Mouse (Mus musculus): ENCODE measurements at regions not wholly inside any gene's neighbourhood (a gene's known extent, or its start where the extent isn't known, plus 50 kb on each side); places are given as distances from the start of the nearest gene placed in this dataset.

GRCm38 (mm10) chr11:44229996-44230395, 169.9 kb upstream of the Il12b start:
- DNase-seq (ENCODE audit: low spot score), result no peak

GRCm38 (mm10) chr11:44235456-44235855, 164.4 kb upstream of the Il12b start:
- DNase-seq (ENCODE audit: low spot score), result no peak

GRCm38 (mm10) chr11:44238051-44238450, 161.8 kb upstream of the Il12b start:
- DNase-seq (ENCODE audit: low spot score), result no peak

GRCm38 (mm10) chr11:44238598-44238997, 161.3 kb upstream of the Il12b start:
- DNase-seq (ENCODE audit: low spot score), result no peak

GRCm38 (mm10) chr11:44243184-44243583, 156.7 kb upstream of the Il12b start:
- DNase-seq (ENCODE audit: low spot score), result no peak

GRCm38 (mm10) chr11:44251821-44252220, 148.0 kb upstream of the Il12b start:
- no peak for DNase-seq (ENCODE audit: low spot score)

- DNase-seq (ENCODE audit: low spot score), result no peak
Observed at GRCm38 (mm10) chr11:44260376-44261111, 139.3 kb upstream of the Il12b start.

GRCm38 (mm10) chr11:44261657-44262056, 138.2 kb upstream of the Il12b start:
- DNase-seq (ENCODE audit: low spot score), result no peak

GRCm38 (mm10) chr11:44262571-44262970, 137.3 kb upstream of the Il12b start:
- no peak for DNase-seq (ENCODE audit: low spot score)

GRCm38 (mm10) chr11:44272268-44272667, 127.6 kb upstream of the Il12b start:
- DNase-seq (ENCODE audit: low spot score), result no peak

- DNase-seq (ENCODE audit: low spot score), result no peak
Observed at GRCm38 (mm10) chr11:44278521-44279208, 121.2 kb upstream of the Il12b start.

GRCm38 (mm10) chr11:44285961-44286360, 113.9 kb upstream of the Il12b start:
- no peak for DNase-seq (ENCODE audit: low spot score)

- DNase-seq (ENCODE audit: low spot score), result no peak
Observed at GRCm38 (mm10) chr11:44288825-44289224, 111.0 kb upstream of the Il12b start.

- DNase-seq (ENCODE audit: low spot score), result no peak
Observed at GRCm38 (mm10) chr11:44303786-44304185, 96.1 kb upstream of the Il12b start.

GRCm38 (mm10) chr11:44316061-44316460, 83.8 kb upstream of the Il12b start:
- peak; percentile 48 for DNase-seq (ENCODE audit: low spot score)

- DNase-seq (ENCODE audit: low spot score), result peak; percentile 4
Observed at GRCm38 (mm10) chr11:44319136-44319535, 80.7 kb upstream of the Il12b start.

GRCm38 (mm10) chr11:44323314-44323713, 76.5 kb upstream of the Il12b start:
- DNase-seq (ENCODE audit: low spot score), result no peak

GRCm38 (mm10) chr11:44325066-44325465, 74.8 kb upstream of the Il12b start:
- DNase-seq (ENCODE audit: low spot score), result no peak

- DNase-seq (ENCODE audit: low spot score), result no peak
Observed at GRCm38 (mm10) chr11:44325525-44325924, 74.3 kb upstream of the Il12b start.

GRCm38 (mm10) chr11:44329503-44329902, 70.4 kb upstream of the Il12b start:
- DNase-seq (ENCODE audit: low spot score), result no peak

GRCm38 (mm10) chr11:44330438-44330837, 69.4 kb upstream of the Il12b start:
- DNase-seq (ENCODE audit: low spot score), result no peak

- DNase-seq (ENCODE audit: low spot score), result peak; percentile 93
Observed at GRCm38 (mm10) chr11:44330851-44331773, 68.8 kb upstream of the Il12b start.

GRCm38 (mm10) chr11:44331774-44332129, 68.1 kb upstream of the Il12b start:
- no peak for DNase-seq (ENCODE audit: low spot score)

All from embryo, embryonic 10.5 days (tissue).